Mouse (Mus musculus): ENCODE data around the gene Gm20388. TPM values are rescaled to one million over a fixed set of nuclear protein-coding genes. Genes with fewer than 3 reads are reported as not detected.

Gm20388 gene
- polyA plus RNA-seq, 1 experiment from 2014 or later, result 8.3 TPM

- Histone ChIP-seq H3K27me3 (replicated peaks; ENCODE audit: control insufficient read depth, insufficient read depth, low read length) (no peaks in the 10 kb centered on the region), H3K4me3 (ENCODE audit: low read depth, low read length) (no peak overlapping the region), H3K36me3 (ENCODE audit: control insufficient read depth, insufficient read depth, low read length) (no peaks in the 10 kb centered on the region), H3K4me2 (ENCODE audit: low read length) (no peak overlapping the region), H3K27ac (ENCODE audit: low read depth) (no peak overlapping the region), H3K9ac (ENCODE audit: low read length) (no peak overlapping the region), H3K9me3 (ENCODE audit: control insufficient read depth, low read length) (no peaks in the 10 kb centered on the region), H3K4me1 (replicated peaks; ENCODE audit: control insufficient read depth, insufficient read depth, low read length) (peaks cover 26% of the 10 kb centered on the region)
- DNase-seq (ENCODE audit: low spot score) (no peak), ATAC-seq (replicated peaks; ENCODE audit: low FRiP score, low TSS enrichment, low read depth) (no peak)
- WGBS, result 59% methylated on average over 3 of the region's 3 CpGs
These were observed 413.9 kb downstream of the Gm20388 start for GRCm38 (mm10) chr8:120324555-120324954.

GRCm38 (mm10) chr8:120325172-120325767 lies 414.6 kb downstream of the Gm20388 start:
- ATAC-seq (replicated peaks; ENCODE audit: low FRiP score, low TSS enrichment, low read depth), result no peak
- 70% methylated on average over 5 of the region's 5 CpGs for WGBS
- Histone ChIP-seq H3K27me3 (replicated peaks; ENCODE audit: control insufficient read depth, insufficient read depth, low read length) (no peaks in the 10 kb centered on the region), H3K9me3 (ENCODE audit: control insufficient read depth, low read length) (no peaks in the 10 kb centered on the region), H3K27ac (ENCODE audit: low read depth) (no peak overlapping the region), H3K9ac (ENCODE audit: low read length) (no peak overlapping the region), H3K4me1 (replicated peaks; ENCODE audit: control insufficient read depth, insufficient read depth, low read length) (peaks cover 24% of the 10 kb centered on the region), H3K36me3 (ENCODE audit: control insufficient read depth, insufficient read depth, low read length) (no peaks in the 10 kb centered on the region), H3K4me3 (ENCODE audit: low read depth, low read length) (no peak overlapping the region), H3K4me2 (ENCODE audit: low read length) (no peak overlapping the region)
- DNase-seq (ENCODE audit: low spot score), result no peak

- Histone ChIP-seq H3K9ac (ENCODE audit: low read length) (no peak overlapping the region), H3K4me2 (ENCODE audit: low read length) (no peak overlapping the region), H3K36me3 (ENCODE audit: control insufficient read depth, insufficient read depth, low read length) (no peaks in the 10 kb centered on the region), H3K4me1 (replicated peaks; ENCODE audit: control insufficient read depth, insufficient read depth, low read length) (peaks cover 23% of the 10 kb centered on the region), H3K4me3 (ENCODE audit: low read depth, low read length) (no peak overlapping the region), H3K9me3 (ENCODE audit: control insufficient read depth, low read length) (no peaks in the 10 kb centered on the region), H3K27me3 (replicated peaks; ENCODE audit: control insufficient read depth, insufficient read depth, low read length) (no peaks in the 10 kb centered on the region), H3K27ac (ENCODE audit: low read depth) (no peak overlapping the region)
- DNase-seq (ENCODE audit: low spot score) (no peak), ATAC-seq (replicated peaks; ENCODE audit: low FRiP score, low TSS enrichment, low read depth) (no peak)
- 65% methylated on average over 3 of the region's 3 CpGs for WGBS
These were observed 416.5 kb downstream of the Gm20388 start for GRCm38 (mm10) chr8:120327131-120327554.

GRCm38 (mm10) chr8:120328361-120329022 lies 417.9 kb downstream of the Gm20388 start:
- H3K27me3 ChIP-seq (replicated peaks; ENCODE audit: control insufficient read depth, insufficient read depth, low read length), result no peaks in the 10 kb centered on the region
- no peak overlapping the region for H3K27ac ChIP-seq (ENCODE audit: low read depth)
- no peak overlapping the region for H3K9ac ChIP-seq (ENCODE audit: low read length)
- H3K9me3 ChIP-seq (ENCODE audit: control insufficient read depth, low read length), result no peaks in the 10 kb centered on the region
- DNase-seq (ENCODE audit: low spot score) (no peak), ATAC-seq (replicated peaks; ENCODE audit: low FRiP score, low TSS enrichment, low read depth) (no peak)
- no peak overlapping the region for H3K4me2 ChIP-seq (ENCODE audit: low read length)
- no peaks in the 10 kb centered on the region for H3K36me3 ChIP-seq (ENCODE audit: control insufficient read depth, insufficient read depth, low read length)
- peaks cover 12% of the 10 kb centered on the region for H3K4me1 ChIP-seq (replicated peaks; ENCODE audit: control insufficient read depth, insufficient read depth, low read length)
- H3K4me3 ChIP-seq (ENCODE audit: low read depth, low read length), result no peak overlapping the region
- WGBS, result 81% methylated on average over 13 of the region's 13 CpGs

- DNase-seq (ENCODE audit: low spot score), result no peak
These were observed 418.5 kb downstream of the Gm20388 start for GRCm38 (mm10) chr8:120329030-120329748.

GRCm38 (mm10) chr8:120331027-120331426 lies 420.4 kb downstream of the Gm20388 start:
- no peaks in the 10 kb centered on the region for H3K9me3 ChIP-seq (ENCODE audit: control insufficient read depth, low read length)
- H3K36me3 ChIP-seq (ENCODE audit: control insufficient read depth, insufficient read depth, low read length), result no peaks in the 10 kb centered on the region
- peaks cover 23% of the 10 kb centered on the region for H3K4me1 ChIP-seq (replicated peaks; ENCODE audit: control insufficient read depth, insufficient read depth, low read length)
- H3K27ac ChIP-seq (ENCODE audit: low read depth), result no peak overlapping the region
- ATAC-seq (replicated peaks; ENCODE audit: low FRiP score, low TSS enrichment, low read depth) (no peak), DNase-seq (ENCODE audit: low spot score) (no peak)
- H3K27me3 ChIP-seq (replicated peaks; ENCODE audit: control insufficient read depth, insufficient read depth, low read length), result no peaks in the 10 kb centered on the region
- H3K4me2 ChIP-seq (ENCODE audit: low read length), result no peak overlapping the region
- no peak overlapping the region for H3K9ac ChIP-seq (ENCODE audit: low read length)
- no peak overlapping the region for H3K4me3 ChIP-seq (ENCODE audit: low read depth, low read length)
- 52% methylated on average over 7 of the region's 7 CpGs for WGBS

More at GRCm38 (mm10) chr8:120329030-120329748, 418.5 kb downstream of the Gm20388 start:
- H3K36me3 ChIP-seq (ENCODE audit: control insufficient read depth, insufficient read depth, low read length), result no peaks in the 10 kb centered on the region
- no peak overlapping the region for H3K27ac ChIP-seq (ENCODE audit: low read depth)
- no peaks in the 10 kb centered on the region for H3K27me3 ChIP-seq (replicated peaks; ENCODE audit: control insufficient read depth, insufficient read depth, low read length)
- no peaks in the 10 kb centered on the region for H3K9me3 ChIP-seq (ENCODE audit: control insufficient read depth, low read length)
- no peak overlapping the region for H3K4me2 ChIP-seq (ENCODE audit: low read length)
- ATAC-seq (replicated peaks; ENCODE audit: low FRiP score, low TSS enrichment, low read depth), result no peak
- H3K4me3 ChIP-seq (ENCODE audit: low read depth, low read length), result no peak overlapping the region
- H3K4me1 ChIP-seq (replicated peaks; ENCODE audit: control insufficient read depth, insufficient read depth, low read length), result peaks cover 10% of the 10 kb centered on the region; the same call in 1 of the 2 replicates
- no peak overlapping the region for H3K9ac ChIP-seq (ENCODE audit: low read length)
- WGBS, result 85% methylated on average over 11 of the region's 11 CpGs

- H3K27me3 ChIP-seq (replicated peaks; ENCODE audit: control insufficient read depth, insufficient read depth, low read length), result no peaks in the 10 kb centered on the region
- DNase-seq (ENCODE audit: low spot score), result no peak
- H3K4me3 ChIP-seq (ENCODE audit: low read depth, low read length), result no peak overlapping the region
- no peaks in the 10 kb centered on the region for H3K36me3 ChIP-seq (ENCODE audit: control insufficient read depth, insufficient read depth, low read length)
- H3K9me3 ChIP-seq (ENCODE audit: control insufficient read depth, low read length), result no peaks in the 10 kb centered on the region
- peaks cover 26% of the 10 kb centered on the region for H3K4me1 ChIP-seq (replicated peaks; ENCODE audit: control insufficient read depth, insufficient read depth, low read length)
- H3K9ac ChIP-seq (ENCODE audit: low read length), result no peak overlapping the region
- no peak overlapping the region for H3K4me2 ChIP-seq (ENCODE audit: low read length)
- no peak for ATAC-seq (replicated peaks; ENCODE audit: low FRiP score, low TSS enrichment, low read depth)
- H3K27ac ChIP-seq (ENCODE audit: low read depth), result no peak overlapping the region
- 72% methylated on average over 16 of the region's 16 CpGs for WGBS
These were observed 422.0 kb downstream of the Gm20388 start for GRCm38 (mm10) chr8:120332379-120333229.

- WGBS, result 91% methylated on average over 4 of the region's 4 CpGs
- H3K27me3 ChIP-seq (replicated peaks; ENCODE audit: control insufficient read depth, insufficient read depth, low read length), result no peaks in the 10 kb centered on the region
- no peak overlapping the region for H3K4me2 ChIP-seq (ENCODE audit: low read length)
- peaks cover 26% of the 10 kb centered on the region for H3K4me1 ChIP-seq (replicated peaks; ENCODE audit: control insufficient read depth, insufficient read depth, low read length)
- DNase-seq (ENCODE audit: low spot score) (no peak), ATAC-seq (replicated peaks; ENCODE audit: low FRiP score, low TSS enrichment, low read depth) (no peak)
- no peaks in the 10 kb centered on the region for H3K36me3 ChIP-seq (ENCODE audit: control insufficient read depth, insufficient read depth, low read length)
- H3K4me3 ChIP-seq (ENCODE audit: low read depth, low read length), result no peak overlapping the region
- H3K27ac ChIP-seq (ENCODE audit: low read depth), result no peak overlapping the region
- no peak overlapping the region for H3K9ac ChIP-seq (ENCODE audit: low read length)
- no peaks in the 10 kb centered on the region for H3K9me3 ChIP-seq (ENCODE audit: control insufficient read depth, low read length)
These were observed 423.0 kb downstream of the Gm20388 start for GRCm38 (mm10) chr8:120333681-120334080.
